Mouse (Mus musculus): Measurements from ENCODE around the gene Sertad1. TPM values are rescaled to one million over a fixed set of nuclear protein-coding genes. Genes with fewer than 3 reads are reported as not detected.

The Sertad1 gene
- polyA plus RNA-seq, 1 experiment = 44.9 TPM

- no peaks in the 10 kb centered on the region for H3K36me3 ChIP-seq (ENCODE audit: control insufficient read depth, insufficient read depth, low read length)
- no peaks in the 10 kb centered on the region for H3K27me3 ChIP-seq (ENCODE audit: control insufficient read depth, insufficient read depth, low read length)
- no peaks in the 10 kb centered on the region for H3K4me1 ChIP-seq (replicated peaks; ENCODE audit: control insufficient read depth, insufficient read depth, low read length)
- no peak for TF ChIP-seq CTCF (IDR thresholded peaks at IDR 0.05; ENCODE audit: borderline replicate concordance, control insufficient read depth, extremely low read depth, insufficient read depth, low read length, poor library complexity)
- TF ChIP-seq POLR2A (IDR thresholded peaks at IDR 0.05; ENCODE audit: control insufficient read depth, extremely low read depth, insufficient read depth, low read length, poor library complexity) = no peak
- no peak for DNase-seq
- WGBS = 68% methylated on average over 10 of the region's 10 CpGs
- H3K27ac ChIP-seq (ENCODE audit: control insufficient read depth, insufficient read depth, low read length) = no peak overlapping the region
- H3K4me3 ChIP-seq (ENCODE audit: control insufficient read depth, insufficient read depth, low read length) = no peak overlapping the region
Observed at GRCm38 (mm10) chr7:27454461-27455121, 32.1 kb upstream of the Sertad1 start.

GRCm38 (mm10) chr7:27455273-27455672 is 31.4 kb upstream of the Sertad1 start:
- 93% methylated on average over 3 of the region's 3 CpGs for WGBS
- Histone ChIP-seq H3K36me3 (ENCODE audit: control insufficient read depth, insufficient read depth, low read length) (no peaks in the 10 kb centered on the region), H3K4me3 (ENCODE audit: control insufficient read depth, insufficient read depth, low read length) (no peak overlapping the region), H3K27ac (ENCODE audit: control insufficient read depth, insufficient read depth, low read length) (no peak overlapping the region), H3K27me3 (ENCODE audit: control insufficient read depth, insufficient read depth, low read length) (no peaks in the 10 kb centered on the region), H3K4me1 (replicated peaks; ENCODE audit: control insufficient read depth, insufficient read depth, low read length) (no peaks in the 10 kb centered on the region)
- no peak for DNase-seq
- no peak for TF ChIP-seq POLR2A (IDR thresholded peaks at IDR 0.05; ENCODE audit: control insufficient read depth, extremely low read depth, insufficient read depth, low read length, poor library complexity)
- no peak for TF ChIP-seq CTCF (IDR thresholded peaks at IDR 0.05; ENCODE audit: borderline replicate concordance, control insufficient read depth, extremely low read depth, insufficient read depth, low read length, poor library complexity)

- no peak overlapping the region for H3K4me3 ChIP-seq (ENCODE audit: control insufficient read depth, insufficient read depth, low read length)
- H3K27ac ChIP-seq (ENCODE audit: control insufficient read depth, insufficient read depth, low read length) = no peak overlapping the region
- TF ChIP-seq CTCF (IDR thresholded peaks at IDR 0.05; ENCODE audit: borderline replicate concordance, control insufficient read depth, extremely low read depth, insufficient read depth, low read length, poor library complexity) (no peak), POLR2A (IDR thresholded peaks at IDR 0.05; ENCODE audit: control insufficient read depth, extremely low read depth, insufficient read depth, low read length, poor library complexity) (no peak)
- DNase-seq = no peak
- H3K36me3 ChIP-seq (ENCODE audit: control insufficient read depth, insufficient read depth, low read length) = no peaks in the 10 kb centered on the region
- 88% methylated on average over 4 of the region's 4 CpGs for WGBS
- no peaks in the 10 kb centered on the region for H3K27me3 ChIP-seq (ENCODE audit: control insufficient read depth, insufficient read depth, low read length)
- H3K4me1 ChIP-seq (replicated peaks; ENCODE audit: control insufficient read depth, insufficient read depth, low read length) = no peaks in the 10 kb centered on the region
Observed at GRCm38 (mm10) chr7:27458614-27459013, 28.1 kb upstream of the Sertad1 start.

GRCm38 (mm10) chr7:27459640-27460039 is 27.1 kb upstream of the Sertad1 start:
- Histone ChIP-seq H3K4me1 (replicated peaks; ENCODE audit: control insufficient read depth, insufficient read depth, low read length) (no peaks in the 10 kb centered on the region), H3K4me3 (ENCODE audit: control insufficient read depth, insufficient read depth, low read length) (no peak overlapping the region), H3K36me3 (ENCODE audit: control insufficient read depth, insufficient read depth, low read length) (no peaks in the 10 kb centered on the region), H3K27ac (ENCODE audit: control insufficient read depth, insufficient read depth, low read length) (no peak overlapping the region), H3K27me3 (ENCODE audit: control insufficient read depth, insufficient read depth, low read length) (no peaks in the 10 kb centered on the region)
- 95% methylated on average over 5 of the region's 5 CpGs for WGBS
- DNase-seq = no peak
- TF ChIP-seq CTCF (IDR thresholded peaks at IDR 0.05; ENCODE audit: borderline replicate concordance, control insufficient read depth, extremely low read depth, insufficient read depth, low read length, poor library complexity) = no peak
- no peak for TF ChIP-seq POLR2A (IDR thresholded peaks at IDR 0.05; ENCODE audit: control insufficient read depth, extremely low read depth, insufficient read depth, low read length, poor library complexity)

- Histone ChIP-seq H3K4me1 (replicated peaks; ENCODE audit: control insufficient read depth, insufficient read depth, low read length) (no peaks in the 10 kb centered on the region), H3K36me3 (ENCODE audit: control insufficient read depth, insufficient read depth, low read length) (no peaks in the 10 kb centered on the region), H3K4me3 (ENCODE audit: control insufficient read depth, insufficient read depth, low read length) (no peak overlapping the region), H3K27ac (ENCODE audit: control insufficient read depth, insufficient read depth, low read length) (no peak overlapping the region), H3K27me3 (ENCODE audit: control insufficient read depth, insufficient read depth, low read length) (no peaks in the 10 kb centered on the region)
- TF ChIP-seq CTCF (IDR thresholded peaks at IDR 0.05; ENCODE audit: borderline replicate concordance, control insufficient read depth, extremely low read depth, insufficient read depth, low read length, poor library complexity) (no peak), POLR2A (IDR thresholded peaks at IDR 0.05; ENCODE audit: control insufficient read depth, extremely low read depth, insufficient read depth, low read length, poor library complexity) (no peak)
- WGBS = 64% methylated on average over 6 of the region's 6 CpGs
- DNase-seq = no peak
Observed at GRCm38 (mm10) chr7:27460477-27460876, 26.2 kb upstream of the Sertad1 start.

- WGBS = 67% methylated on average over 4 of the region's 4 CpGs
- no peaks in the 10 kb centered on the region for H3K4me1 ChIP-seq (replicated peaks; ENCODE audit: control insufficient read depth, insufficient read depth, low read length)
- TF ChIP-seq POLR2A (IDR thresholded peaks at IDR 0.05; ENCODE audit: control insufficient read depth, extremely low read depth, insufficient read depth, low read length, poor library complexity) (no peak), CTCF (IDR thresholded peaks at IDR 0.05; ENCODE audit: borderline replicate concordance, control insufficient read depth, extremely low read depth, insufficient read depth, low read length, poor library complexity) (no peak)
- DNase-seq = no peak
- H3K4me3 ChIP-seq (ENCODE audit: control insufficient read depth, insufficient read depth, low read length) = no peak overlapping the region
- H3K27me3 ChIP-seq (ENCODE audit: control insufficient read depth, insufficient read depth, low read length) = no peaks in the 10 kb centered on the region
- H3K27ac ChIP-seq (ENCODE audit: control insufficient read depth, insufficient read depth, low read length) = no peak overlapping the region
- no peaks in the 10 kb centered on the region for H3K36me3 ChIP-seq (ENCODE audit: control insufficient read depth, insufficient read depth, low read length)
Observed at GRCm38 (mm10) chr7:27467648-27468047, 19.1 kb upstream of the Sertad1 start.

Measured in thymus, adult 2 months (tissue).